Mouse (Mus musculus): ENCODE data around the gene Cox15.

DNA sequence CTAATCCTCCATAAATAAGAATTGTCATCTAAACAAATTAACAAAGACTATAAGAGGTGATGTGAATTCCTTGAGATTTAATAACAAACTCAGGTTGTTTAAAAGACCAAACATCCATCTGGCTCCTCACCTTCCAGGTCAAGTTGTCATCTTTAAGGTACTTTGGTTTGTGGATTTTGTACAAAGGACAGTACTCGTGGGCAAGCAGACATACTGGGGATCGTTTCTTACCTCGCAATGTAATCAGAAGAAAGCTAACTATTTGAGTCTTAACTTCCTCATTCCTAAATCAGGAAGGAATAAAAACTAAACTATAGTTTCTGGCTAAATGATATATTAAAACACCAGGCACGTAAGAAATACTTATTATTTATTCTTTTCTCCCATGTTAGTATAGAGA, 17.8 kb upstream of the Cox15 start:
- TF ChIP-seq CTCF (IDR thresholded peaks at IDR 0.05; ENCODE audit: low read depth) (no peak), EP300 (IDR thresholded peaks at IDR 0.05; ENCODE audit: low read depth) (no peak)
